Mouse (Mus musculus) CD8-positive naive resting alpha-beta T cell, adult 57 days (primary cell): Measurements from ENCODE around the gene Exoc4. TPM values are rescaled to one million over a fixed set of nuclear protein-coding genes. Genes with fewer than 3 reads are reported as not detected.

Source experiments
- total RNA-seq: library from RNA; stranded (reverse); gene quantifications from one replicate; pipeline ENCODE4 v1.2.4, GENCODE M21; 2023

The Exoc4 gene
- 100.0 TPM for total RNA-seq

DNA sequence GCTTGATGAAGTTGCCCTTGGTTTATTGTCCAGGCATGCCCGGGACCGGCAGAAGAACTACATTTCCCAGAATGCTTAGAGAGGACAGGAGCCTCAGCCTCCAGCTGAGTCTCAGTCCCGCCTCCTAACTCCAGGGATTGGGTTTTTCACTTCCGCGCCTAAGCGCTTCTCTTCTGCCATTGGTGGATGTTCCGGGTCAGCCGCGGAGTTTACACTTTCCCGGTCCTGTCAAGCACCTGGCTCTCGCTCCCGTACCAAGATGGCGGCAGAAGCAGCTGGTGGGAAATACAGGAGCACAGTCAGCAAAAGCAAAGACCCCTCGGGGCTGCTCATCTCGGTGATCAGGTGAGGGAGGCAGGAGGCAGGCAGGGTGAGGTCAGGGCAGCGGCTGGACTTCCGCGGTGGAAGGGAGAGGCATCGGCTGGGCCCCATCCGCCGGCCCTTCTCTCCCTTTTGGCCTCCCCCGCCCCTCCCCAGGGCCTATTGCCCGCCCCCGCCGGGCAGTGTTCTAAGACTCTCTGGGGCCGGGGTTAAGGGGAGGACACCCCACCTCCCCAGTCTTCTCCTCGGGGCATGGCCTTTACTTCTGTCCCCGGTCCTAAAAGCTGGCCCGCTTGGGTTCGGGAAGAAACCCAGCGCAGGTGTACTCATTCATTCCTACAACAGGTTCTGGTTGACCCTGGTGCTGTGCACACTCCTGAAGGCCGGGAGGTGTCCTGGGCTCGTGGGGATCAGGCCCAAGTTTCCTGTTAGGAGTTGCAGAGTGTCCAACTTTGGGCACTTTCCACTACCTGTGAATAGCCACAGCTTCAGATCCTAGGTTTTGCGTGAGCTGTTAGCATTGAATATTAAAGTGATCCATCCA, at the start of gene Exoc4:
Gene Exoc4, plus strand, starts transcription at position 192 of the 865 bp plus-strand sequence.

Other genes starting within 250 kb of the Exoc4 start
- 81.0 TPM for gene Chchd3, start 188.8 kb upstream of the Exoc4 start, total RNA-seq